Mouse (Mus musculus): ENCODE data around the gene 1700086D15Rik.

The 1700086D15Rik gene

GRCm38 (mm10) chr11:65135251-65135739 lies 24.4 kb downstream of the 1700086D15Rik start:
- DNase-seq (ENCODE audit: low spot score in 2 of 2): no peak

GRCm38 (mm10) chr11:65133661-65134060 lies 26.0 kb downstream of the 1700086D15Rik start:
- no peak for DNase-seq (ENCODE audit: low spot score in 2 of 2)

GRCm38 (mm10) chr11:65129110-65129509 lies 30.6 kb downstream of the 1700086D15Rik start:
- DNase-seq (ENCODE audit: low spot score in 2 of 2): no peak

GRCm38 (mm10) chr11:65128666-65129065 lies 31.0 kb downstream of the 1700086D15Rik start:
- no peak for DNase-seq (ENCODE audit: low spot score in 2 of 2)

- DNase-seq (ENCODE audit: low spot score in 2 of 2): peak in 1 of 2 experiments; percentile 62
Measured at GRCm38 (mm10) chr11:65126566-65126965, 33.1 kb downstream of the 1700086D15Rik start.

GRCm38 (mm10) chr11:65124913-65125418 lies 34.7 kb downstream of the 1700086D15Rik start:
- DNase-seq (ENCODE audit: low spot score in 2 of 2): no peak

GRCm38 (mm10) chr11:65120276-65120675 lies 39.4 kb downstream of the 1700086D15Rik start:
- DNase-seq (ENCODE audit: low spot score in 2 of 2): no peak

GRCm38 (mm10) chr11:65115811-65116210 lies 43.9 kb downstream of the 1700086D15Rik start:
- no peak for DNase-seq (ENCODE audit: low spot score in 2 of 2)

GRCm38 (mm10) chr11:65112086-65112485 lies 47.6 kb downstream of the 1700086D15Rik start:
- DNase-seq (ENCODE audit: low spot score in 2 of 2): no peak

- DNase-seq (ENCODE audit: low spot score in 2 of 2): no peak
Measured at GRCm38 (mm10) chr11:65111651-65112050, 48.0 kb downstream of the 1700086D15Rik start.

GRCm38 (mm10) chr11:65110058-65110457 lies 49.6 kb downstream of the 1700086D15Rik start:
- DNase-seq (ENCODE audit: low spot score in 2 of 2): no peak

GRCm38 (mm10) chr11:65107734-65108171 lies 51.9 kb downstream of the 1700086D15Rik start:
- DNase-seq (ENCODE audit: low spot score in 2 of 2): no peak

- no peak for DNase-seq (ENCODE audit: low spot score in 2 of 2)
Measured at GRCm38 (mm10) chr11:65107151-65107550, 52.5 kb downstream of the 1700086D15Rik start.

GRCm38 (mm10) chr11:65104076-65104475 lies 55.6 kb downstream of the 1700086D15Rik start:
- DNase-seq (ENCODE audit: low spot score in 2 of 2): no peak
